Mouse (Mus musculus) hindbrain, embryonic 14.5 days (tissue): ENCODE data around the gene Gpr4. TPM values are rescaled to one million over a fixed set of nuclear protein-coding genes. Genes with fewer than 3 reads are reported as not detected.
A peak's percentile ranks its signal among the peaks of the same experiment; 100 is the strongest.

Experiments
- ATAC-seq: fragments of 200-750 bp; cut with Nextera tagmentation; 2 replicates; pipeline ENCODE4 v1.8.0; 2017; ENCODE audit warnings: moderate number of reproducible peaks, mild to moderate bottlenecking, moderate TSS enrichment, moderate library complexity; ENCODE audit not compliant: low FRiP score
- DNase-seq: peaks from one replicate; pipeline ENCODE4 v3.0.0-alpha.2; 2015; ENCODE audit warnings: low spot score
- H3K27ac ChIP-seq: fragments of 300-500 bp; sonication (generic); 2 replicates; pipeline ENCODE4 v1.5.1; 2014; ENCODE audit warnings: mild to moderate bottlenecking, moderate library complexity
- H3K27me3 ChIP-seq: fragments of 300-500 bp; sonication (generic); 2 replicates; pipeline ENCODE4 v1.6.1; 2014; ENCODE audit warnings: mild to moderate bottlenecking, low read length, mixed read lengths; ENCODE audit not compliant: control insufficient read depth, insufficient read depth
- H3K36me3 ChIP-seq: fragments of 300-500 bp; sonication (generic); replicated peaks from 2 replicates; pipeline ENCODE4 v1.6.1; 2014; ENCODE audit not compliant: control insufficient read depth, insufficient read depth
- H3K4me1 ChIP-seq: fragments of 300-500 bp; sonication (generic); replicated peaks from 2 replicates; pipeline ENCODE4 v1.6.1; 2014; ENCODE audit warnings: antibody characterized with exemption, low read length, mixed read lengths; ENCODE audit not compliant: control insufficient read depth, insufficient read depth
- H3K4me2 ChIP-seq: fragments of 300-500 bp; sonication (generic); replicated peaks from 2 replicates; pipeline ENCODE4 v1.6.1; 2014; ENCODE audit warnings: mild to moderate bottlenecking, moderate library complexity
- H3K4me3 ChIP-seq: fragments of 300-500 bp; sonication (generic); replicated peaks from 2 replicates; pipeline ENCODE4 v1.5.1; 2014; ENCODE audit warnings: mild to moderate bottlenecking, low read length
- H3K9ac ChIP-seq: fragments of 300-500 bp; sonication (generic); 2 replicates; pipeline ENCODE4 v1.6.1; 2014
- H3K9me3 ChIP-seq: fragments of 300-500 bp; sonication (generic); 2 replicates; pipeline ENCODE4 v1.6.1; 2016; ENCODE audit warnings: low read length; ENCODE audit not compliant: control insufficient read depth
- WGBS: fragments of 180-500 bp; shearing (Covaris S2); extraction: QIAGEN DNeasy Blood & Tissue Kit; methylation state at CpG from one replicate; pipeline ENCODE4 v1.1.7; 2014; 5-methylcytosine and 5-hydroxymethylcytosine counted together
- polyA plus RNA-seq: library from polyadenylated mRNA; unstranded; fragments of >200 nt; fragmentation: Nextera tagmentation; extraction: Ambion mirVana; gene quantifications from 2 replicates; pipeline ENCODE4 v1.2.1, GENCODE M21; 2014

Gene Gpr4
- polyA plus RNA-seq, 1 experiment from 2014 or later = 3.2 TPM

DNA sequence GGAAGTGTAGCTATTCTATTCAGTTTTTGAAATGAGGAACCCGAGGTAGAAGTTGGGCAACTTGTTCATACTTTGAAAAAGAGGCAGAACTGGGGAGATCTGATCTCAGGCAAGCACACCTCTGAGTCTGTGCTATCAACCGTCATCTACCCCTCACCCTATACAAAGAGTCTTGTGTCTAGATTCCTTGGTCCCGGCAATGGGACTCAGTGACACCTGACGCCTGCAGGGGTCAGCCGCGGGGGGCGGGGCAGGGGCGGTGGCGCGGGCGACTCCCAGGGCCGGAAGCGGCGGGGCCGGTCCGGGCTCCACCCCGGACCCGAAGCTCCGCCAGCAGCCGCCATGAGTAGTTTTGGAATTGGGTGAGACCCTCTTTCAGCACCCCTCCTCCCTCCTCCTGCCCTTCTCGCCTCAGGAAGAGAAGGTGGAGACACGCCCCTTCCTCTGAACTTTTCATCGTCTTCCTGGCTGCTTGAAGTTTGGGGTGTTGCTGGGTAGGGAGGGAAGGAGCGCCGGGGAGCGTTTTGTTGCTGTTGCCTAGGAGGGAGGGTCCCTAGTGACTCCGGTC is 31.4 kb upstream of the Gpr4 start:
- H3K4me2 ChIP-seq = peak overlapping the region; percentile 41

DNA sequence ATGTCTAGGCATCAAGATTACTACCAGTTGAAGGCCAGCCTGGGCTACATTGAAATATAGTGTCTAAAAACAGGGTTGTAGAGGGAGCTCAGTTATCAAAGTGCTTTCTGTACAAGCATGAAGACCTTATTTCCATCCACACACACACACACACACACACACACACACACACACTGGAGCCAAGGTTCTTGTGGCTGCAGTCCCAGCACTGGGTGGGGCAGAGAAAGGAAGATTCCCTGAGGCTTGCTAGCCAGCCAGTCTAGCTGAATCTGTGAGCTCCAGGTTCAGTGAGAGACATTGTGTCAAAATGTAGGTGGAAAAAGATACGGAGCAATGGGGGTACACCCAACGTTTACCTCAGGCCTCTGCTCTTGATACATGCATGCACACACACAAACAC is 28.1 kb upstream of the Gpr4 start:
- H3K4me1 ChIP-seq = peaks cover 14% of the 10 kb centered on the region
- ATAC-seq = no peak
- DNase-seq = no peak
- peak overlapping the region; percentile 67 for H3K27ac ChIP-seq
- H3K4me2 ChIP-seq = no peak overlapping the region
- peaks cover 65% of the 10 kb centered on the region for H3K36me3 ChIP-seq
- H3K27me3 ChIP-seq = peaks cover 13% of the 10 kb centered on the region
- no peaks in the 10 kb centered on the region for H3K9me3 ChIP-seq
- whole genome bisulfite sequencing = 65% methylated on average over 2 of the region's 2 CpGs
- no peak overlapping the region for H3K9ac ChIP-seq
- H3K4me3 ChIP-seq = no peak overlapping the region

More for the DNA sequence above, 31.4 kb upstream of the Gpr4 start:
- DNase-seq (no peak), ATAC-seq (no peak)
- peak overlapping the region; percentile 22 for H3K4me3 ChIP-seq
- 0 out of 2 replicates have a peak, but pooled peaks cover 4% of the 10 kb centered on the region for H3K9me3 ChIP-seq
- no peak overlapping the region for H3K27ac ChIP-seq
- H3K4me1 ChIP-seq = peaks cover 37% of the 10 kb centered on the region
- WGBS = 4% methylated on average over 27 of the region's 27 CpGs
- H3K27me3 ChIP-seq = peaks cover 29% of the 10 kb centered on the region
- H3K36me3 ChIP-seq = peaks cover 41% of the 10 kb centered on the region
- H3K9ac ChIP-seq = peak overlapping the region; percentile 29; the same call in 1 of the 2 replicates

DNA sequence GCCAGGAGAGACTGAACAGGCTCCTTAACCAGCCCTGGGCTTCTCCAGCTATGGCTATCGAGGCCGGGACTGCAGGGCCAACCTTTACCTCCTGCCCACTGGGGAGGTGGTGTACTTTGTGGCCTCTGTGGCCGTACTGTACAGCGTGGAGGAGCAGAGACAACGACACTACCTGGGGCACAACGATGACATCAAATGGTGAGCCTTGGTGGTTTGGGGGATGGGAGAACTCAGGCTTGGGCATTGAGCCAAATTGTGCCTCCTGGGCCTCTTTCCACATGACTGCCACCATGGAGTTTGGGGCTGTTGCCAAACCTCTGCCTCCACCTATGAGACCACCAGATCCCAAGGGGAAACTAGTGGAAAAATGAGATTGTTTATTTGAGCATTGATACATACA is 27.6 kb upstream of the Gpr4 start:
- Histone ChIP-seq H3K9ac (no peak overlapping the region), H3K9me3 (no peaks in the 10 kb centered on the region), H3K4me1 (peaks cover 14% of the 10 kb centered on the region), H3K4me2 (no peak overlapping the region), H3K27ac (peak overlapping the region; percentile 67), H3K27me3 (peaks cover 8% of the 10 kb centered on the region), H3K4me3 (no peak overlapping the region), H3K36me3 (peaks cover 64% of the 10 kb centered on the region)
- WGBS = 46% methylated on average over 6 of the region's 6 CpGs
- DNase-seq (peak; percentile 58), ATAC-seq (peak; percentile 13; the same call in 1 of the 2 replicates)

DNA sequence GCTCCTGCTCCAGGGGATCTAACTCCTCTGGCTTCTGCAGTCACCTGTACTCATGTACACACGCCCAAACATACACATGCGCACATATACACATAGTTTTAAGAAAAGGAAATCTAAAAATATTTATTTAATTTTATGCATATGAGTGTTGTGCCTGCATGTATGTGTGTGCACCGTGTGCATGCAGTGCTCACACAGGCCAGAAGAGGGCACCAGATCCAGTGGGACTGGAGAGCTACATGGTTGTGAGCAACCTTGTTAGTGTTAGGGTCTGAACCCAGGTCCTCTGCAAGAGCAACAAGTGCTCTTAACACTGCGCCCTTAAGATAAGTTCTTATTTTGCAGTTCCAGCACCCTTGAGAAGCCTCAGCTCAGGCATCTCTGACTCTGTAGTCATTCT is 17.7 kb upstream of the Gpr4 start:
- Histone ChIP-seq H3K4me2 (no peak overlapping the region), H3K36me3 (peaks cover 83% of the 10 kb centered on the region), H3K4me3 (no peak overlapping the region), H3K9ac (no peak overlapping the region), H3K27me3 (no peaks in the 10 kb centered on the region), H3K27ac (no peak overlapping the region), H3K9me3 (no peaks in the 10 kb centered on the region), H3K4me1 (no peaks in the 10 kb centered on the region)
- no peak for DNase-seq
- ATAC-seq = no peak
- 97% methylated on average over 4 of the region's 4 CpGs for WGBS

DNA sequence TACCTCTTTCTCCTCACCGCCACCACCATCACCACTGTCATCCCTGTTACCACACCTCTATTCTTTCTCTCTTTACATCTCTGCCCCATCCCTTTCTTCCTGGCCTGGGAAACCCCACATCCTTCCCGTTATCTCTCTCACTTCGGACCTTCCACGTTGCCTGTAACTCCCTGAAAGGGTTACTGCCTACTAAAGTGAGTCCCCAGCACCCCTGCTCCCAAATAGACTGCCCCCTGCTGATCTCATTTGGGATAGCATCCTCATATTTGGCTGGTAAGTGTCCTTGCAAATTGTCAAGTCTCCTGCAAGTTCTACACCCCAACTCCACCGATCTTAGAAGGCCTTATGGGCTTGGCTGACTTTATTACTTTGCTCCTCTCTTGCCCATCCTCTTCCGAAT is 15.7 kb upstream of the Gpr4 start:
- H3K4me2 ChIP-seq = no peak overlapping the region
- H3K9me3 ChIP-seq = no peaks in the 10 kb centered on the region
- ATAC-seq (no peak), DNase-seq (peak; percentile 52)
- 71% methylated on average over 6 of the region's 6 CpGs for WGBS
- H3K4me3 ChIP-seq = no peak overlapping the region
- H3K27ac ChIP-seq = no peak overlapping the region
- no peaks in the 10 kb centered on the region for H3K27me3 ChIP-seq
- no peaks in the 10 kb centered on the region for H3K4me1 ChIP-seq
- H3K9ac ChIP-seq = no peak overlapping the region
- H3K36me3 ChIP-seq = peaks cover 79% of the 10 kb centered on the region

DNA sequence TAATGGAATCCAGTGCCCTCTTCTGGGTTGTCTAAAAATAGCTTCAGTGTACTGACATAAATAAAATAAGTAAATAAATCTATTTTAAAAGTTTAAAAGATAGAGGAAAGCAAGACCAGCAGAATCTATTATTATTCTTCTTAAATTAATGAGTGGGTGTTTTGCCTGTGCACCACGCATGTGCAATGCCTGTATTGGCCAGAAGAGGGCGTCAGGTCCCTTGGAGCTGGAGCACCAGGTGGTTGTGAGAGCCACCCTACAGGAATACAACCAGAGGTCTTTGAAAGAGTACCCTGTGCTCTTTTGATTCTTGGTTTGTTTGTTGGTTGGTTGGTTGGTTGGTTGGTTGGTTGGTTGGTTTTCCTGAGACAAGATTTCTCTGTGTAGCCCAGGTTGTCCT is 14.4 kb upstream of the Gpr4 start:
- ATAC-seq = no peak
- H3K4me1 ChIP-seq = no peaks in the 10 kb centered on the region
- no peak overlapping the region for H3K4me2 ChIP-seq
- H3K27me3 ChIP-seq = no peaks in the 10 kb centered on the region
- no peak overlapping the region for H3K4me3 ChIP-seq
- H3K9ac ChIP-seq = no peak overlapping the region
- no peaks in the 10 kb centered on the region for H3K9me3 ChIP-seq
- no peak for DNase-seq
- no peak overlapping the region for H3K27ac ChIP-seq
- WGBS = 24% methylated on average over 2 of the region's 2 CpGs
- H3K36me3 ChIP-seq = peaks cover 71% of the 10 kb centered on the region

DNA sequence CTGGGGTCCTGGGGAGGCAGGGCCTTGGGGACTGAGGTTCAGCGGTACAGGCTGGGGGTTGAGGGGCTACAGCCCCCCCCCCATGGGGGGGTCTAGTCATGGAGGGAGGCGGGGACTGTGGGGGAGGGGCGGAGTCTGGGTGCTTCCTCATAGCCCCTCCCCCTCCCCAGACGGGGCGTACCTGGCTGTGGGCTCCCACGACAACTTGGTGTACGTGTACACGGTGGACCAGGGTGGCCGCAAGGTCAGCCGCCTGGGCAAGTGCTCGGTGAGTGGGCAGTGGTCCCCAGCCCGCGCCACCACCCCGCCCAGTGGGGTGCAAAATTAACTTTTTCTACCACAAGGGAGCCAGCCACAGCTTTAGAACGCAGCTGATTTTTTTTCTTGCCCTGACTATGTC is 10.7 kb upstream of the Gpr4 start:
- no peak for ATAC-seq
- WGBS = 69% methylated on average over 15 of the region's 15 CpGs

DNA sequence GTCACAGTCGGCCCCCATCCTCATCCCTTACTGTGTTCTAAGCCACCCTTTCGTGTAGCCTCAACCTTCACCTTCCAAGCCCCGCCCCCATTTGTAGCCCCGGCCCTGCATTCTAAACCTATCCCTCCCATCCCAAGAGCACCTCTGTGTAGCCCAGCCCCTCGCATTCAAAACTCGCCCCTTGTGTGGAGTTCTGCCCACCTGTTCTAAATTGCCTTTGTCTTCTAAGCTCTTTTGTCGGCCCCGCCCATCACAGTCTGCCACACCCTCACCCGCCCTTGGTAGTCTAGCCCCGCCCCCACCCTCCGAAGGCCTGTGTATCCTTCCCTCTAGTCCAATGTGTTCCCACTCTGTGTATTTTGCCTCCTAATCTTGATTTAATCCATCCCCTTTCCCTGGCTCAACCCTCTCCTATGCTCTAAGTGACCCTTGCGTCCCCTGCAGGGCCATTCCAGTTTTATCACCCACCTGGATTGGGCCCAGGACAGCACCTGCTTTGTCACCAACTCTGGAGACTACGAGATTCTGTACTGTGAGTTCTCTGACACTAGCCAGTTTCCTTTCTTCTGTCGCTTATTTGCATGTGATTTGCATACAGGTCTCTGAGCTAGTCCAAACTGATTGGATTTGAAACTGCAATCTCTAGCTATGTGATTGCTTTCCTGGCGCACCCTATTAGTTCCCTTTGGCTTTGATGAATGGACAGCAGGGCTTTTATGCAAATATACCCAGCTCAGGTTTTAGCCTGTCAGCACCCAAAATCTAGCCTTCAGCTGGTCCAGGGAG is 10.1 kb upstream of the Gpr4 start:
- no peak overlapping the region for H3K4me2 ChIP-seq
- 60% methylated on average over 15 of the region's 15 CpGs for WGBS
- no peaks in the 10 kb centered on the region for H3K27me3 ChIP-seq
- DNase-seq (no peak), ATAC-seq (no peak)
- H3K4me3 ChIP-seq = no peak overlapping the region
- H3K9ac ChIP-seq = no peak overlapping the region
- H3K9me3 ChIP-seq = no peaks in the 10 kb centered on the region
- peaks cover 58% of the 10 kb centered on the region for H3K36me3 ChIP-seq
- H3K4me1 ChIP-seq = no peaks in the 10 kb centered on the region
- no peak overlapping the region for H3K27ac ChIP-seq

More for the DNA sequence above, 10.7 kb upstream of the Gpr4 start:
- H3K36me3 ChIP-seq = peaks cover 64% of the 10 kb centered on the region
- H3K9ac ChIP-seq = no peak overlapping the region
- H3K4me1 ChIP-seq = no peaks in the 10 kb centered on the region
- no peak overlapping the region for H3K27ac ChIP-seq
- no peaks in the 10 kb centered on the region for H3K9me3 ChIP-seq
- H3K27me3 ChIP-seq = no peaks in the 10 kb centered on the region
- H3K4me3 ChIP-seq = no peak overlapping the region
- no peak overlapping the region for H3K4me2 ChIP-seq
- no peak for DNase-seq

DNA sequence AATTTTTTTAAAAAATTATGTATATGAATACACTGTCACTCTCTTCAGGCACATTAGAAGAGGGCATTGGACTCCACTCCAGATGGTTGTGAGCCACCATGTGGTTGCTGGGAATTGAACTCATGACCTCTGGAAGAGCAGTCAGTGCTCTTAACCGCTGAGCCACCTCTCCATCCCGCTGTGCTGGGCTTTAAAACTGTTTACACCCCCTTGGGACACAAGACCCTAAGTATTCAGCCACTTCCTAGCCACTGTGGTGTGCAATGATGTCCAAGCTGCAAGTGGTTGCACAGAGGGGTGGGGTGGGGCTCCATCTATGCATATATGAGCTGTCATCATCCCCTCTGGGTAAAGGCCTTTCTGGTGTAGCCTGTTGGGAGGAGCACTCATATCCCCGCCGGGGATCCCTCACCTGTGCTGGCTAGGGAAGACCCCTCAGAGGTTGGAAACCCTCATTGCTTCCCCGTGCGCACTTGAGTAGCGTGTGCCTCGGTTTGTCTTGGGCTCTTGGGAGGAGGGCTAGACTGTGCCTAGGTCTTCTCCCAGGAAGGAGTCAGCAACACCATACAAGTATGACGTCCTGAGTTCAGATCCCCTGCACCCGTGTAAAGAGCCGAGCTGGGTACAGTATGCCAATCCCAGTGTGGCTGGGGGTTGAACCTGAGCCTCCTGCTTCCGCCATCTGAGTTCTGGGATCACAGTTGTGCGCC is 4.0 kb upstream of the Gpr4 start:
- Histone ChIP-seq H3K4me1 (no peaks in the 10 kb centered on the region), H3K4me3 (no peak overlapping the region), H3K9me3 (no peaks in the 10 kb centered on the region), H3K4me2 (no peak overlapping the region), H3K27me3 (0 out of 2 replicates have a peak, but pooled peaks cover 3% of the 10 kb centered on the region), H3K36me3 (peaks cover 26% of the 10 kb centered on the region), H3K9ac (no peak overlapping the region), H3K27ac (no peak overlapping the region)
- no peak for ATAC-seq
- no peak for DNase-seq
- WGBS = 78% methylated on average over 13 of the region's 13 CpGs
